ENCODE assay signal across 7 mouse cellular contexts in the genomic region with DNA sequence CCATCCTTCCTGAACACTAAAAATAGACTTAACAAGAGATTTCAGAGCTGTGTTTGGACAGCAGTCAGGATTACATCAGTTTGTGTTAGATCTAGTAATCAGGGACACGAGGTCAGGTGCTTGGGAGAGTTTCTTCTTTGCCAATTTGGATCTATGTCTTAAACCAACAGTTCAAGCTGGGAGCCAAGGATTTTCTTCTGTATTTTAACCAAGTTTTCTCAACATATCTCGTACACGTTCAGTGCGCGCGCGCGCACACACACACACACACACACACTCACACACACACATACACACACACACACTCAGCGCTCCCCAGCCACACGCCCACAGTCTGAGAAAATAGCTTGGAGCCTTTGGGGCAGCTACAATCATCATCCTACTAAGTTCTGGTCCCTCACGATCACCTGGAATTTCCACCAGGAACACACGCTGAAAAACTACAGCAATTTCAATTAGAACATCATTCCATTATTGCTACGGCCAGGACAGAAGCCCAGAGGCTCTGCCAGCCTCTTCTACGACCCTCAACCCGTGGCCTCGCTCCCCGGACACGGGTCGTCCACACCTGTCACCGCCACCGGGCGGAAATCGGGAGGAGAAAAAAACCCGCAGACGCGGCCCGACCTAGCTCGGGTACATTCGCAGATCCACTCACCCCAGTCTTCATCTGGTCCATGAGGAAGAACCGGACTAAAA. TPM values are rescaled to one million over a fixed set of nuclear protein-coding genes. Genes with fewer than 3 reads are reported as not detected.
A peak's percentile ranks its signal among the peaks of the same experiment; 100 is the strongest.
DNase-seq lines count a peak whose midpoint lies in the region; ATAC-seq lines count a peak whose summit lies in the region.

No protein-coding gene starts in this region.

- DNase-seq in right cerebral cortex, postnatal 10 days (ENCODE audit: low spot score in 2 of 2), result peak; percentile 52 to 60
- DNase-seq in right cerebral cortex, postnatal 25 days, result no peak
- peak; percentile 24 for DNase-seq in adrenal gland, postnatal 10 days
- no peak for DNase-seq in forebrain, embryonic 11.5 days (ENCODE audit: low spot score)
- DNase-seq in thymus, postnatal 4 days, result peak; percentile 41

- peak overlapping the region; percentile 84 for H3K4me3 ChIP-seq in forebrain, embryonic 11.5 days (ENCODE audit: low read depth, low read length)
- H3K4me3 ChIP-seq in intestine, embryonic 16.5 days (ENCODE audit: low read length), result peak overlapping the region; percentile 92

- 0 out of 2 replicates have a peak overlapping the region, but pooled peaks have one; percentile 18 for H3K27ac ChIP-seq in forebrain, embryonic 11.5 days (ENCODE audit: low read depth, low read length)
- H3K27ac ChIP-seq in intestine, embryonic 16.5 days (ENCODE audit: low read length), result peak overlapping the region; percentile 85

- no peaks in the 10 kb centered on the region for H3K27me3 ChIP-seq in forebrain, embryonic 11.5 days (ENCODE audit: control insufficient read depth, insufficient read depth, low read length)
- no peaks in the 10 kb centered on the region for H3K27me3 ChIP-seq in intestine, embryonic 16.5 days (replicated peaks; ENCODE audit: control insufficient read depth, insufficient read depth, low read length)

- peak; percentile 57 for ATAC-seq in forebrain, embryonic 11.5 days (replicated peaks; ENCODE audit: low FRiP score)
- ATAC-seq in intestine, embryonic 16.5 days, result peak; percentile 71
- 0 out of 2 replicates have a peak, but pooled peaks have one; percentile 2 for ATAC-seq in megakaryocyte, adult 5-6 weeks (ENCODE audit: poor library complexity, severe bottlenecking)

- peak overlapping the region; percentile 75 for H3K9ac ChIP-seq in forebrain, embryonic 11.5 days (ENCODE audit: low read length)
- H3K9ac ChIP-seq in intestine, embryonic 16.5 days (ENCODE audit: low read depth, low read length), result peak overlapping the region; percentile 85

- no peaks in the 10 kb centered on the region for H3K9me3 ChIP-seq in forebrain, embryonic 11.5 days (ENCODE audit: control insufficient read depth, low read length)
- H3K9me3 ChIP-seq in intestine, embryonic 16.5 days (ENCODE audit: control insufficient read depth, low read length), result no peaks in the 10 kb centered on the region

- 3% methylated on average over 30 of the region's 30 CpGs for WGBS in forebrain, embryonic 11.5 days
- WGBS in intestine, embryonic 16.5 days, result 1% methylated on average over 30 of the region's 30 CpGs

- H3K36me3 ChIP-seq in forebrain, embryonic 11.5 days (ENCODE audit: control insufficient read depth, insufficient read depth, low read length), result no peaks in the 10 kb centered on the region
- H3K36me3 ChIP-seq in intestine, embryonic 16.5 days (ENCODE audit: control insufficient read depth, insufficient read depth, low read length), result no peaks in the 10 kb centered on the region; the same call in 1 of the 2 replicates

- H3K4me2 ChIP-seq in forebrain, embryonic 11.5 days (ENCODE audit: low read depth, low read length, severe bottlenecking), result peak overlapping the region; percentile 76
- H3K4me2 ChIP-seq in intestine, embryonic 16.5 days (ENCODE audit: low read depth, low read length), result peak overlapping the region; percentile 77

- no peaks in the 10 kb centered on the region for H3K4me1 ChIP-seq in forebrain, embryonic 11.5 days (replicated peaks; ENCODE audit: control insufficient read depth, insufficient read depth, low read length)
- no peaks in the 10 kb centered on the region for H3K4me1 ChIP-seq in intestine, embryonic 16.5 days (ENCODE audit: control insufficient read depth, insufficient read depth, low read length)

RNA-seq across cellular contexts. Expression of a gene that starts 0.4 kb away (rescaled TPM):
- 10 to 100 TPM; 26.1 to 27.6 TPM for total RNA-seq in adrenal gland, postnatal 10 days (2021)
- polyA plus RNA-seq in forebrain, embryonic 11.5 days (2014; fragmentation: Nextera tagmentation; extraction: Ambion mirVana), result 8.9 and 9.8 TPM in 2 replicates
- polyA plus RNA-seq in intestine, embryonic 16.5 days (2015; fragmentation: Nextera tagmentation; extraction: Ambion mirVana), result 8.0 and 8.4 TPM in 2 replicates
- total RNA-seq in megakaryocyte, adult 5-6 weeks (2015), result 35.9 and 38.4 TPM in 2 replicates
- total RNA-seq in megakaryocyte, adult 5-6 weeks (2017), result 35.1 and 39.4 TPM in 2 replicates

RNA-seq across cellular contexts. Expression of a gene that starts 17.7 kb away (rescaled TPM):
- under 1 TPM; 0.45 to 0.76 TPM for total RNA-seq in adrenal gland, postnatal 10 days (2021)
- 0.37 TPM in 1 of 2 replicates, not detected in the other for polyA plus RNA-seq in forebrain, embryonic 11.5 days (2014; fragmentation: Nextera tagmentation; extraction: Ambion mirVana)
- polyA plus RNA-seq in intestine, embryonic 16.5 days (2015; fragmentation: Nextera tagmentation; extraction: Ambion mirVana), result 2.1 and 2.4 TPM in 2 replicates
- 1.2 TPM in 1 of 2 replicates, not detected in the other for total RNA-seq in megakaryocyte, adult 5-6 weeks (2015)
- total RNA-seq in megakaryocyte, adult 5-6 weeks (2017), result not detected in 2 replicates

RNA-seq across cellular contexts. Expression of a gene that starts 18.2 kb away (rescaled TPM):
- total RNA-seq in adrenal gland, postnatal 10 days (2021), result 10 to 100 TPM; 14.0 to 17.7 TPM
- polyA plus RNA-seq in forebrain, embryonic 11.5 days (2014; fragmentation: Nextera tagmentation; extraction: Ambion mirVana), result 28.7 and 29.3 TPM in 2 replicates
- polyA plus RNA-seq in intestine, embryonic 16.5 days (2015; fragmentation: Nextera tagmentation; extraction: Ambion mirVana), result 84.6 and 89.8 TPM in 2 replicates
- total RNA-seq in megakaryocyte, adult 5-6 weeks (2015), result 7.5 and 10.3 TPM in 2 replicates
- total RNA-seq in megakaryocyte, adult 5-6 weeks (2017), result 5.2 and 5.4 TPM in 2 replicates

RNA-seq across cellular contexts. Expression of a gene that starts 45.6 kb away (rescaled TPM):
- total RNA-seq in adrenal gland, postnatal 10 days (2021), result under 1 TPM in 1 of 2 experiments, not detected in 1; 0.24 TPM
- polyA plus RNA-seq in forebrain, embryonic 11.5 days (2014; fragmentation: Nextera tagmentation; extraction: Ambion mirVana), result not detected in 2 replicates
- polyA plus RNA-seq in intestine, embryonic 16.5 days (2015; fragmentation: Nextera tagmentation; extraction: Ambion mirVana), result 0.27 TPM in 1 of 2 replicates, not detected in the other
- total RNA-seq in megakaryocyte, adult 5-6 weeks (2015), result not detected in 2 replicates
- not detected in 2 replicates for total RNA-seq in megakaryocyte, adult 5-6 weeks (2017)

Comparison
In these comparisons a context has a peak if more than half of its experiments do, and no peak if none do; other contexts are left out.
1. DNase-seq: peak in right cerebral cortex, postnatal 10 days (2 of 2), adrenal gland, postnatal 10 days (single experiment) and thymus, postnatal 4 days (single experiment); none in right cerebral cortex, postnatal 25 days (single experiment) and forebrain, embryonic 11.5 days (single experiment).
2. ATAC-seq: peak in every context shown above with its lines; median percentile 71 in intestine, embryonic 16.5 days; 57 in forebrain, embryonic 11.5 days; 2 in megakaryocyte, adult 5-6 weeks.